Mouse (Mus musculus) liver, adult 2 months (tissue): ENCODE results near the gene Gpr142. TPM values are rescaled to one million over a fixed set of nuclear protein-coding genes. Genes with fewer than 3 reads are reported as not detected.

ENCODE experiments used
- DNase-seq: peaks from one replicate; pipeline ENCODE4 v3.0.0-alpha.2; 2011; ENCODE audit warnings: low read depth, low spot score; ENCODE audit errors: extremely low read depth
- H3K27ac ChIP-seq: fragments of 200-500 bp; replicated peaks from 2 replicates; pipeline ENCODE4 v1.5.1; 2012; ENCODE audit warnings: low read depth, mild to moderate bottlenecking, control low read depth, inconsistent platforms, low read length; ENCODE audit not compliant: insufficient read depth
- H3K27me3 ChIP-seq: fragments of 200-500 bp; 2 replicates; pipeline ENCODE4 v1.6.1; 2012; ENCODE audit warnings: mild to moderate bottlenecking, moderate library complexity, low read length, inconsistent platforms; ENCODE audit not compliant: control insufficient read depth, insufficient read depth
- H3K36me3 ChIP-seq: fragments of 200-500 bp; 2 replicates; pipeline ENCODE4 v1.6.1; 2012; ENCODE audit warnings: low read length, inconsistent platforms; ENCODE audit not compliant: control insufficient read depth, insufficient read depth
- H3K4me1 ChIP-seq: fragments of 200-500 bp; 2 replicates; pipeline ENCODE4 v1.6.1; 2011; ENCODE audit warnings: low read length; ENCODE audit not compliant: control insufficient read depth, insufficient read depth
- H3K4me3 ChIP-seq: fragments of 200-500 bp; 2 replicates; pipeline ENCODE4 v1.5.1; 2011; ENCODE audit warnings: low read depth, mild to moderate bottlenecking, control low read depth, low read length, moderate library complexity; ENCODE audit not compliant: insufficient read depth
- H3K79me2 ChIP-seq: fragments of 200-500 bp; 2 replicates; pipeline ENCODE4 v1.6.1; 2012; ENCODE audit warnings: inconsistent platforms, mild to moderate bottlenecking, low read length, moderate library complexity; ENCODE audit not compliant: control insufficient read depth, insufficient read depth
- H3K9ac ChIP-seq: fragments of 200-500 bp; 2 replicates; pipeline ENCODE4 v1.6.1; 2012; ENCODE audit warnings: low read depth, mild to moderate bottlenecking, control low read depth, inconsistent platforms, low read length
- CTCF ChIP-seq: fragments of 200-500 bp; IDR thresholded peaks from 2 replicates; pipeline ENCODE4 v1.5.1; 2011; ENCODE audit warnings: low read depth, low read length, control low read depth
- POLR2A ChIP-seq: fragments of 200-500 bp; IDR thresholded peaks from 2 replicates; pipeline ENCODE4 v1.6.1; 2011; ENCODE audit warnings: low read length, control low read depth; ENCODE audit not compliant: insufficient read depth; ENCODE audit errors: extremely low read depth
- WGBS: fragments of 180-500 bp; shearing (Covaris S2); methylation state at CpG from one replicate; pipeline ENCODE4 v1.1.7; 2018; 5-methylcytosine and 5-hydroxymethylcytosine counted together
- polyA plus RNA-seq: library from polyadenylated mRNA; depleted of rRNA; stranded (reverse); fragments of >200 nt; gene quantifications from 2 replicates; pipeline ENCODE4 v1.2.3, GENCODE M21; 2012; rRNA removed
- total RNA-seq: library from RNA; depleted of rRNA; stranded (reverse); fragments of >200 nt; gene quantifications from 2 replicates; pipeline ENCODE4 v1.2.3, GENCODE M21; 2014; rRNA removed

Gene Gpr142
- total RNA-seq (not detected in 2 replicates), polyA plus RNA-seq (not detected in 2 replicates)

GRCm38 (mm10) chr11:114798624-114799023, at the start of gene Gpr142:
Gene Gpr142, plus strand, starts transcription at chr11:114798924.
- TF ChIP-seq CTCF = no peak
- TF ChIP-seq POLR2A = no peak
- Histone ChIP-seq H3K4me3 (no peak within 1 kb of the TSS), H3K4me1 (no peaks in the 10 kb centered on the region; the same call in 1 of the 2 replicates), H3K79me2 (no peaks in the 10 kb centered on the region), H3K9ac (no peak within 1 kb of the TSS), H3K36me3 (no peaks in the 10 kb centered on the region), H3K27me3 (peaks cover 5% of the 10 kb centered on the region; the same call in 1 of the 2 replicates), H3K27ac (no peak within 1 kb of the TSS)
- DNase-seq = no peak
- WGBS = 97% methylated on average over 3 of the region's 3 CpGs

- peak; percentile 42 for DNase-seq
- Histone ChIP-seq H3K27ac (no peak within 1 kb of the TSS), H3K9ac (peak within 1 kb of the TSS; percentile 35), H3K36me3 (no peaks in the 10 kb centered on the region), H3K79me2 (no peaks in the 10 kb centered on the region), H3K4me3 (peak within 1 kb of the TSS; percentile 58), H3K4me1 (peaks cover 3% of the 10 kb centered on the region; the same call in 1 of the 2 replicates), H3K27me3 (0 out of 2 replicates have a peak, but pooled peaks cover 2% of the 10 kb centered on the region)
- 6% methylated on average over 51 of the region's 51 CpGs for WGBS
- TF ChIP-seq POLR2A = no peak
- no peak for TF ChIP-seq CTCF
These were observed 33.6 kb upstream of the Gpr142 start, which contains the start of gene Kif19a for GRCm38 (mm10) chr11:114764820-114765818. Gene Kif19a, plus strand, starts transcription at chr11:114765388.

DNA sequence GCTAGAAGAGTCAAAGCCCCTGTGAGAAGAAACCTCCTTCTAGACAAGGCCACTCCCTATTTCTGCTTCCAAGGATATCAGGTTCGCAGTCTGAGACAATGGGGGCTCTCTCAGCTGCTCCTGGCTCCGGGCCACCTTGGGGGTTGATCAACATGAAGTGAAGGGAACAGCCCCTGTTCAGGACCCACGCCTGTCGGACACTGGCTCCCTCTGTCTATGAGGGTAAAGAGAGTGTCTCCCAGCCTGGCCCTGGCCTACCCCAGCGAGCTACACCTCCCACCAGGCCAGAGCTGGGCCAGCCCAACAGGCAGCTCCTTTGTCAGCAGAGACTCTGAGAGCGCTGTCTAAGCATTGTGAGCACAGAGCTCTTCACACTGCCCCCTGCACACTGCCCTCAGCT, 28.8 kb upstream of the Gpr142 start:
- TF ChIP-seq POLR2A (no peak), CTCF (no peak)
- DNase-seq = no peak
- 0 out of 2 replicates have a peak, but pooled peaks cover 2% of the 10 kb centered on the region for H3K27me3 ChIP-seq
- no peak overlapping the region for H3K9ac ChIP-seq
- no peaks in the 10 kb centered on the region for H3K79me2 ChIP-seq
- H3K27ac ChIP-seq = no peak overlapping the region
- H3K36me3 ChIP-seq = no peaks in the 10 kb centered on the region
- 79% methylated on average over 6 of the region's 6 CpGs for WGBS
- H3K4me3 ChIP-seq = no peak overlapping the region
- H3K4me1 ChIP-seq = peaks cover 3% of the 10 kb centered on the region; the same call in 1 of the 2 replicates

DNA sequence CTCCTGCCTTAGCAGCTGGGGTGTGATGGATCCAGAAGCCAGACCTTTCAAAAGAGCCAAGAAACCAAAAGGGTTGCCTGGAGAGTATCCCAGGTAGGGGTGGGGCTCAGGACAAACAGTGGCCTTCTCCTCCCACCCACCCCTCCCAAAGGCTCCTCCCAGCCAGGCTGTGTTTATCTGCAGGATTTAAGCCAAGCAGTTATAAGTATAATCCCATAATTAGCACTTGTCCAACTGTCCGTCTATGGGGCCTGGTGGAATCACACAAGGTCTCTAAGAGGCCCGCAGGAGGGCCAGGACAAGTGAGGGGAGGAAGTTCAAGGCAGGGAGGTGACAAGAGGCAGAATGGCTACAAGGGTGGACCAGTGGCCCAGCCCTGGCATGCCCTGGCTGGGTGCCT, 26.8 kb upstream of the Gpr142 start:
- 86% methylated on average over 2 of the region's 2 CpGs for WGBS
- Histone ChIP-seq H3K79me2 (no peaks in the 10 kb centered on the region), H3K4me1 (no peaks in the 10 kb centered on the region), H3K27me3 (no peaks in the 10 kb centered on the region), H3K4me3 (no peak overlapping the region), H3K27ac (no peak overlapping the region), H3K36me3 (no peaks in the 10 kb centered on the region), H3K9ac (no peak overlapping the region)
- no peak for DNase-seq
- TF ChIP-seq CTCF (no peak), POLR2A (no peak)

GRCm38 (mm10) chr11:114780076-114780475, 18.6 kb upstream of the Gpr142 start:
- Histone ChIP-seq H3K27ac (no peak overlapping the region), H3K36me3 (no peaks in the 10 kb centered on the region), H3K79me2 (no peaks in the 10 kb centered on the region), H3K4me1 (no peaks in the 10 kb centered on the region), H3K27me3 (no peaks in the 10 kb centered on the region), H3K4me3 (no peak overlapping the region), H3K9ac (no peak overlapping the region)
- no peak for TF ChIP-seq POLR2A
- TF ChIP-seq CTCF = no peak
- no peak for DNase-seq
- 42% methylated on average over 9 of the region's 9 CpGs for WGBS
